In the genomic region with DNA sequence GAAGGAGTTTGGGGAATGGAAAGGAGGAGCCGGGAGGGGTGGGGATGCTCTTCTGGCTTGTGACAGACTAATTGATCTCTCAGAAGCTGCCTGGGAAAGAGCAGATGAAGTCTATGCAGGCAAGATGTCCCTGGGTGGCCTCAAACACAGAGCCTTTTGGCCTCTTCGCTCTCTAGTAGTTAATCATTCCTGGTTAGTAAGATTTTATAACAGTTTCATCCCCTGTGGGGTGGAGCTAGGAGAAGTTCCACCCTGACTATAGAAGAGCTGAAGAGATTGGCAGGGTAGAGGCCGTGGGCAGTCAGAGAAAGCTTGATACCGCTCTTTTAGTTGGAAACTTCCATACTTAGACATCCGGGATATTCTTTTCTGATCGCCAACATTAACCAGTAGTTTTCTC, we compare ENCODE assay signal across 16 mouse cellular contexts. TPM values are rescaled to one million over a fixed set of nuclear protein-coding genes. Genes with fewer than 3 reads are reported as not detected.
"Had no signal": no experiment of that assay in that cellular context is flagged by ENCODE, and none has a peak within 500 bp of the region (broad histone marks: within the 10 kb centered on the region; RNA-seq: fewer than 3 reads in every experiment).

No protein-coding gene starts in this region.

- H3K9me3 ChIP-seq: hindbrain, embryonic 15.5 days; limb, embryonic 15.5 days; midbrain, embryonic 10.5 days; neural tube, embryonic 15.5 days had no signal

- H3K27ac ChIP-seq: hindbrain, embryonic 15.5 days; limb, embryonic 15.5 days; liver, embryonic 14.5 days; midbrain, embryonic 10.5 days; neural tube, embryonic 15.5 days; stomach, postnatal 0 days had no signal

- H3K27me3 ChIP-seq: hindbrain, embryonic 15.5 days; limb, embryonic 15.5 days; neural tube, embryonic 15.5 days had no signal

- H3K36me3 ChIP-seq: hindbrain, embryonic 15.5 days; limb, embryonic 15.5 days; midbrain, embryonic 10.5 days; neural tube, embryonic 15.5 days had no signal

- DNase-seq: lung, adult 18-20 months; lung, postnatal 4 days; midbrain, embryonic 14.5 days; right cerebral cortex, adult 18-20 months; right cerebral cortex, postnatal 25 days; thymus, postnatal 4 days had no signal

- H3K4me1 ChIP-seq: hindbrain, embryonic 15.5 days; midbrain, embryonic 10.5 days; neural tube, embryonic 15.5 days had no signal

- H3K9ac ChIP-seq: hindbrain, embryonic 15.5 days; limb, embryonic 15.5 days; liver, embryonic 14.5 days; neural tube, embryonic 15.5 days had no signal

- H3K4me3 ChIP-seq: hindbrain, embryonic 15.5 days; limb, embryonic 15.5 days; midbrain, embryonic 10.5 days; myocyte; neural tube, embryonic 15.5 days had no signal

- H3K4me2 ChIP-seq: hindbrain, embryonic 15.5 days; limb, embryonic 15.5 days; neural tube, embryonic 15.5 days had no signal

RNA-seq across cellular contexts. Expression of a gene that starts 15.8 kb away (rescaled TPM):
- total RNA-seq: megakaryocyte, adult 5-6 weeks had no signal
- polyA plus RNA-seq: limb, embryonic 11.5 days; midbrain, embryonic 10.5 days; neural tube, embryonic 11.5 days had no signal
